Comparison of ENCODE assay signal across 13 mouse cellular contexts in genomic region chr13:54324178-54324577, GRCm38 (mm10). TPM values are rescaled to one million over a fixed set of nuclear protein-coding genes. Genes with fewer than 3 reads are reported as not detected.
A peak's percentile ranks its signal among the peaks of the same experiment; 100 is the strongest.
DNase-seq lines count a peak whose midpoint lies in the region; ATAC-seq and TF ChIP-seq lines count a peak whose summit lies in the region.
"Had no signal": no experiment of that assay in that cellular context is flagged by ENCODE, and none has a peak within 500 bp of the region (broad histone marks: within the 10 kb centered on the region; RNA-seq: fewer than 3 reads in every experiment).

No protein-coding gene starts in this region.

- intact Hi-C loops in heart, adult 2 months (cut with DNase I), result loop anchor here (5.0 kb wide), 2 partner anchors 123 to 212 kb away; no protein-coding TSS in a partner anchor

- ATAC-seq in liver, postnatal 0 days, result no peak
- ATAC-seq in liver, embryonic 11.5 days (replicated peaks; ENCODE audit: low FRiP score), result no peak
- no peak for ATAC-seq in hindbrain, embryonic 11.5 days (ENCODE audit: low FRiP score)
- ATAC-seq in midbrain, embryonic 16.5 days, result no peak
- ATAC-seq: activated CD4-positive, CD25-positive, alpha-beta regulatory T cell, adult 4 months; intestine, postnatal 0 days had no signal

- no peak for TF ChIP-seq POLR2A in embryonic fibroblast, embryonic 13.5 days (IDR thresholded peaks at IDR 0.05; ENCODE audit: low read depth, low read length)
- TF ChIP-seq POLR2A in heart, adult 2 months (IDR thresholded peaks at IDR 0.05; ENCODE audit: insufficient read depth, low read depth, low read length), result no peak

- no peak overlapping the region for H3K4me2 ChIP-seq in liver, postnatal 0 days (ENCODE audit: low read depth, low read length)
- H3K4me2 ChIP-seq in liver, embryonic 11.5 days, result no peak overlapping the region
- H3K4me2 ChIP-seq in hindbrain, embryonic 11.5 days (replicated peaks; ENCODE audit: low read depth, low read length), result no peak overlapping the region
- no peak overlapping the region for H3K4me2 ChIP-seq in midbrain, embryonic 16.5 days (ENCODE audit: low read length)

- H3K9ac ChIP-seq in liver, postnatal 0 days (replicated peaks), result no peak overlapping the region
- H3K9ac ChIP-seq in liver, embryonic 11.5 days (ENCODE audit: low read depth, low read length), result no peak overlapping the region
- H3K9ac ChIP-seq in hindbrain, embryonic 11.5 days (ENCODE audit: low read depth, low read length), result no peak overlapping the region
- no peak overlapping the region for H3K9ac ChIP-seq in midbrain, embryonic 16.5 days (ENCODE audit: low read depth, low read length)
- H3K9ac ChIP-seq in heart, adult 2 months (ENCODE audit: low read depth, low read length), result no peak overlapping the region

- no peak for TF ChIP-seq CTCF in liver, postnatal 0 days (IDR thresholded peaks at IDR 0.05; ENCODE audit: low read depth)
- no peak for TF ChIP-seq CTCF in embryonic fibroblast, embryonic 13.5 days (IDR thresholded peaks at IDR 0.05; ENCODE audit: borderline replicate concordance, insufficient read depth, low read length)
- no peak for TF ChIP-seq CTCF in heart, adult 2 months (IDR thresholded peaks at IDR 0.05)

- no peak for DNase-seq in liver, postnatal 0 days
- no peak for DNase-seq in liver, embryonic 11.5 days (ENCODE audit: low spot score)
- DNase-seq in hindbrain, embryonic 11.5 days (ENCODE audit: low spot score), result no peak
- DNase-seq in heart, adult 2 months, result no peak
- no peak for DNase-seq in layer of hippocampus, adult 9-10 months (ENCODE audit: low spot score)
- DNase-seq in layer of hippocampus, postnatal 36 days, result no peak
- DNase-seq: layer of hippocampus, adult 9-11 months; liver; right cerebral cortex, postnatal 4 days had no signal

- 0 out of 2 replicates have a peak overlapping the region, but pooled peaks have one; percentile 6 for H3K27ac ChIP-seq in liver, postnatal 0 days (ENCODE audit: low read depth)
- H3K27ac ChIP-seq in liver, embryonic 11.5 days (ENCODE audit: low read depth, low read length), result no peak overlapping the region
- peak overlapping the region; percentile 45 for H3K27ac ChIP-seq in embryonic fibroblast, embryonic 13.5 days (ENCODE audit: insufficient read depth, low read length)
- H3K27ac ChIP-seq in hindbrain, embryonic 11.5 days (ENCODE audit: low read depth, low read length), result peak overlapping the region; percentile 52; the same call in 1 of the 2 replicates
- H3K27ac ChIP-seq in midbrain, embryonic 16.5 days (ENCODE audit: low read length), result peak overlapping the region; percentile 0; the same call in 1 of the 2 replicates
- no peak overlapping the region for H3K27ac ChIP-seq in heart, adult 2 months

- no peak overlapping the region for H3K4me3 ChIP-seq in liver, postnatal 0 days (ENCODE audit: low read depth, low read length)
- no peak overlapping the region for H3K4me3 ChIP-seq in liver, embryonic 11.5 days (ENCODE audit: low read depth, low read length)
- H3K4me3 ChIP-seq in embryonic fibroblast, embryonic 13.5 days (ENCODE audit: insufficient read depth, low read length), result no peak overlapping the region
- no peak overlapping the region for H3K4me3 ChIP-seq in hindbrain, embryonic 11.5 days (ENCODE audit: low read depth, low read length)
- H3K4me3 ChIP-seq in midbrain, embryonic 16.5 days (ENCODE audit: low read depth, low read length), result no peak overlapping the region
- H3K4me3 ChIP-seq in heart, adult 2 months, result no peak overlapping the region

- 0 out of 2 replicates have a peak, but pooled peaks cover 4% of the 10 kb centered on the region for H3K4me1 ChIP-seq in liver, postnatal 0 days (ENCODE audit: insufficient read depth)
- peaks cover 3% of the 10 kb centered on the region; the same call in 1 of the 2 replicates for H3K4me1 ChIP-seq in liver, embryonic 11.5 days (replicated peaks; ENCODE audit: control insufficient read depth, insufficient read depth, low read length)
- no peaks in the 10 kb centered on the region; the same call in 1 of the 2 replicates for H3K4me1 ChIP-seq in embryonic fibroblast, embryonic 13.5 days (ENCODE audit: control insufficient read depth, insufficient read depth, low read length)
- H3K4me1 ChIP-seq in hindbrain, embryonic 11.5 days (replicated peaks; ENCODE audit: control insufficient read depth, insufficient read depth, low read length), result peaks cover 6% of the 10 kb centered on the region
- peaks cover 28% of the 10 kb centered on the region for H3K4me1 ChIP-seq in midbrain, embryonic 16.5 days (ENCODE audit: control insufficient read depth, insufficient read depth, low read length)
- H3K4me1 ChIP-seq in heart, adult 2 months (ENCODE audit: control insufficient read depth, insufficient read depth, low read length), result no peaks in the 10 kb centered on the region; the same call in 1 of the 2 replicates

- no peaks in the 10 kb centered on the region for H3K9me3 ChIP-seq in liver, postnatal 0 days (ENCODE audit: low read length)
- no peaks in the 10 kb centered on the region for H3K9me3 ChIP-seq in liver, embryonic 11.5 days (ENCODE audit: control insufficient read depth, low read length)
- no peaks in the 10 kb centered on the region for H3K9me3 ChIP-seq in hindbrain, embryonic 11.5 days (ENCODE audit: control insufficient read depth, low read length)
- no peaks in the 10 kb centered on the region for H3K9me3 ChIP-seq in midbrain, embryonic 16.5 days (replicated peaks; ENCODE audit: control insufficient read depth, low read length, poor library complexity, severe bottlenecking)

- H3K36me3 ChIP-seq in liver, postnatal 0 days (replicated peaks; ENCODE audit: insufficient read depth, low read length), result no peaks in the 10 kb centered on the region
- no peaks in the 10 kb centered on the region for H3K36me3 ChIP-seq in liver, embryonic 11.5 days (ENCODE audit: control insufficient read depth, insufficient read depth, low read length)
- H3K36me3 ChIP-seq in hindbrain, embryonic 11.5 days (ENCODE audit: control insufficient read depth, insufficient read depth, low read length), result no peaks in the 10 kb centered on the region
- no peaks in the 10 kb centered on the region for H3K36me3 ChIP-seq in midbrain, embryonic 16.5 days (ENCODE audit: control insufficient read depth, insufficient read depth, low read length)
- H3K36me3 ChIP-seq in heart, adult 2 months (ENCODE audit: control insufficient read depth, insufficient read depth, low read length), result no peaks in the 10 kb centered on the region

- H3K79me2 ChIP-seq in heart, adult 2 months (replicated peaks; ENCODE audit: control insufficient read depth, insufficient read depth, low read length), result no peaks in the 10 kb centered on the region

- 83% methylated on average over 2 of the region's 2 CpGs for WGBS in liver, postnatal 0 days (ENCODE audit: insufficient replicate concordance)
- WGBS in liver, embryonic 11.5 days, result 80% methylated on average over 2 of the region's 2 CpGs
- 50% methylated on average over 2 of the region's 2 CpGs for WGBS in hindbrain, embryonic 11.5 days
- 19% methylated on average over 2 of the region's 2 CpGs for WGBS in midbrain, embryonic 16.5 days
- WGBS in heart, adult 2 months, result 72% methylated on average over 2 of the region's 2 CpGs

- no peaks in the 10 kb centered on the region for H3K27me3 ChIP-seq in liver, postnatal 0 days (ENCODE audit: insufficient read depth, low read length)
- H3K27me3 ChIP-seq in liver, embryonic 11.5 days (replicated peaks; ENCODE audit: control insufficient read depth, insufficient read depth, low read length), result no peaks in the 10 kb centered on the region
- no peaks in the 10 kb centered on the region for H3K27me3 ChIP-seq in hindbrain, embryonic 11.5 days (ENCODE audit: control insufficient read depth, insufficient read depth, low read length)
- no peaks in the 10 kb centered on the region for H3K27me3 ChIP-seq in midbrain, embryonic 16.5 days (ENCODE audit: control insufficient read depth, insufficient read depth, low read depth, low read length)
- no peaks in the 10 kb centered on the region for H3K27me3 ChIP-seq in heart, adult 2 months (ENCODE audit: control insufficient read depth, insufficient read depth, low read length)

- no peak for TF ChIP-seq EP300 in liver, postnatal 0 days (IDR thresholded peaks at IDR 0.05; ENCODE audit: low read depth)
- TF ChIP-seq EP300 in heart, adult 2 months (IDR thresholded peaks at IDR 0.05; ENCODE audit: insufficient read depth, low read depth, low read length), result no peak

RNA-seq across cellular contexts. Expression of gene Cplx2, which starts 47.0 kb away (rescaled TPM):
- polyA plus RNA-seq in liver, postnatal 0 days (2015; fragmentation: Nextera tagmentation; extraction: Ambion mirVana), result 0.89 and 0.97 TPM in 2 replicates
- polyA plus RNA-seq in liver, embryonic 11.5 days (2014; fragmentation: Nextera tagmentation; extraction: Ambion mirVana), result 1.5 TPM in 2 replicates
- 12.3 and 13.2 TPM in 2 replicates for polyA plus RNA-seq in embryonic fibroblast, embryonic 13.5 days (2011; ENCODE audit: insufficient read length, low read depth, missing spikeins)
- polyA plus RNA-seq in hindbrain, embryonic 11.5 days (2014; fragmentation: Nextera tagmentation; extraction: Ambion mirVana), result 12.7 and 13.0 TPM in 2 replicates
- 25.8 and 30.8 TPM in 2 replicates for polyA plus RNA-seq in midbrain, embryonic 16.5 days (2015; fragmentation: Nextera tagmentation; extraction: Ambion mirVana)
- total RNA-seq in heart, adult 2 months (2021), result 1 to 10 TPM; 2.3 to 2.4 TPM
- 3.0 and 4.2 TPM in 2 replicates for polyA plus RNA-seq in heart, adult 2 months (2012; rRNA removed)
- total RNA-seq in layer of hippocampus, postnatal 36 days (2021), result 100 to 1,000 TPM; 968 to 982 TPM
- polyA plus RNA-seq: activated CD4-positive, CD25-positive, alpha-beta regulatory T cell, adult 4 months had no signal

Comparison
In these comparisons a context has a peak if more than half of its experiments do, and no peak if none do; other contexts are left out.
1. H3K27ac ChIP-seq: peak in liver, postnatal 0 days (single experiment), embryonic fibroblast, embryonic 13.5 days (single experiment), hindbrain, embryonic 11.5 days (single experiment) and midbrain, embryonic 16.5 days (single experiment); none in liver, embryonic 11.5 days (single experiment) and heart, adult 2 months (single experiment).